Mouse (Mus musculus): ENCODE data around the gene Pten.
"Not testable (repeated sequence)": the region's sequence is repeated elsewhere in the genome, so short reads cannot be mapped to it uniquely, and the experiment has no call there.

Pten gene

GRCm38 (mm10) chr19:32807610-32808009 lies 50.3 kb downstream of the Pten start:
- no peak for DNase-seq (ENCODE audit: low spot score in 2 of 2)

GRCm38 (mm10) chr19:32808690-32809089 lies 51.4 kb downstream of the Pten start:
- DNase-seq (ENCODE audit: low spot score in 2 of 2), result no peak

- no peak for DNase-seq (ENCODE audit: low spot score in 2 of 2)
Observed at GRCm38 (mm10) chr19:32809117-32809516, 51.8 kb downstream of the Pten start.

GRCm38 (mm10) chr19:32818759-32819158 lies 61.5 kb downstream of the Pten start:
- DNase-seq (ENCODE audit: low spot score in 2 of 2), result no peak

GRCm38 (mm10) chr19:32822959-32823358 lies 65.7 kb downstream of the Pten start:
- not testable (repeated sequence) for DNase-seq (ENCODE audit: low spot score in 2 of 2)

GRCm38 (mm10) chr19:32826616-32827015 lies 69.3 kb downstream of the Pten start:
- no peak for DNase-seq (ENCODE audit: low spot score in 2 of 2)

GRCm38 (mm10) chr19:32829871-32830270 lies 72.6 kb downstream of the Pten start:
- no peak for DNase-seq (ENCODE audit: low spot score in 2 of 2)

GRCm38 (mm10) chr19:32831286-32831685 lies 74.0 kb downstream of the Pten start:
- DNase-seq (ENCODE audit: low spot score in 2 of 2), result no peak

- no peak for DNase-seq (ENCODE audit: low spot score in 2 of 2)
Observed at GRCm38 (mm10) chr19:32840491-32840890, 83.2 kb downstream of the Pten start.

GRCm38 (mm10) chr19:32844486-32844885 lies 87.2 kb downstream of the Pten start:
- DNase-seq (ENCODE audit: low spot score in 2 of 2), result no peak

- no peak for DNase-seq (ENCODE audit: low spot score in 2 of 2)
Observed at GRCm38 (mm10) chr19:32848041-32848440, 90.7 kb downstream of the Pten start.

- no peak for DNase-seq (ENCODE audit: low spot score in 2 of 2)
Observed at GRCm38 (mm10) chr19:32852306-32852705, 95.0 kb downstream of the Pten start.

GRCm38 (mm10) chr19:32861675-32862575 lies 104.6 kb downstream of the Pten start:
- no peak for DNase-seq (ENCODE audit: low spot score in 2 of 2)

- no peak for DNase-seq (ENCODE audit: low spot score in 2 of 2)
Observed at GRCm38 (mm10) chr19:32866765-32867164, 109.5 kb downstream of the Pten start.

- no peak for DNase-seq (ENCODE audit: low spot score in 2 of 2)
Observed at GRCm38 (mm10) chr19:32867181-32867897, 110.0 kb downstream of the Pten start.

GRCm38 (mm10) chr19:32868560-32868959 lies 111.3 kb downstream of the Pten start:
- DNase-seq (ENCODE audit: low spot score in 2 of 2), result no peak

- no peak for DNase-seq (ENCODE audit: low spot score in 2 of 2)
Observed at GRCm38 (mm10) chr19:32869053-32869680, 111.9 kb downstream of the Pten start.

GRCm38 (mm10) chr19:32873904-32874637 lies 116.8 kb downstream of the Pten start:
- peak in 1 of 2 experiments; percentile 18 for DNase-seq (ENCODE audit: low spot score in 2 of 2)

All from urinary bladder, postnatal 4 days (tissue).